Mouse (Mus musculus) midbrain, postnatal 0 days (tissue): ENCODE data around the gene E2f4. TPM values are rescaled to one million over a fixed set of nuclear protein-coding genes. Genes with fewer than 3 reads are reported as not detected.

Experiments
- ATAC-seq: fragments of 200-750 bp; cut with Nextera tagmentation; 2 replicates; pipeline ENCODE4 v1.8.0; 2017; ENCODE audit warnings: moderate number of reproducible peaks, mild to moderate bottlenecking, moderate TSS enrichment, moderate library complexity; ENCODE audit not compliant: low FRiP score
- DNase-seq: peaks from one replicate; pipeline ENCODE4 v3.0.0-alpha.2; 2015; ENCODE audit warnings: low spot score
- H3K27ac ChIP-seq: fragments of 300-500 bp; sonication (generic); 2 replicates; pipeline ENCODE4 v1.5.1; 2014; ENCODE audit warnings: low read depth, mild to moderate bottlenecking, low read length, mixed read lengths
- H3K27me3 ChIP-seq: fragments of 300-500 bp; sonication (generic); 2 replicates; pipeline ENCODE4 v1.6.1; 2014; ENCODE audit warnings: low read length, control low read depth, mixed read lengths; ENCODE audit not compliant: insufficient read depth
- H3K36me3 ChIP-seq: fragments of 300-500 bp; sonication (generic); 2 replicates; pipeline ENCODE4 v1.6.1; 2014; ENCODE audit warnings: low read length, control low read depth, mixed read lengths; ENCODE audit not compliant: insufficient read depth
- H3K4me1 ChIP-seq: fragments of 300-500 bp; sonication (generic); 2 replicates; pipeline ENCODE4 v1.6.1; 2014; ENCODE audit warnings: mild to moderate bottlenecking, control low read depth, antibody characterized with exemption, low read length, mixed read lengths; ENCODE audit not compliant: insufficient read depth
- H3K4me2 ChIP-seq: fragments of 300-500 bp; sonication (generic); 2 replicates; pipeline ENCODE4 v1.6.1; 2014; ENCODE audit warnings: low read depth, mild to moderate bottlenecking, low read length, mixed read lengths; ENCODE audit not compliant: poor library complexity, severe bottlenecking
- H3K4me3 ChIP-seq: fragments of 300-500 bp; sonication (generic); 2 replicates; pipeline ENCODE4 v1.5.1; 2014; ENCODE audit warnings: low read depth, mild to moderate bottlenecking, low read length, moderate library complexity
- H3K9ac ChIP-seq: fragments of 300-500 bp; sonication (generic); replicated peaks from 2 replicates; pipeline ENCODE4 v1.6.1; 2014; ENCODE audit warnings: mild to moderate bottlenecking, low read length, moderate library complexity, mixed read lengths; ENCODE audit not compliant: poor library complexity, severe bottlenecking
- H3K9me3 ChIP-seq: fragments of 300-500 bp; sonication (generic); 2 replicates; pipeline ENCODE4 v1.6.1; 2016; ENCODE audit warnings: low read length, control low read depth
- CTCF ChIP-seq: IDR thresholded peaks from 2 replicates; pipeline ENCODE4 v1.5.1; 2016; ENCODE audit warnings: antibody characterized with exemption, mild to moderate bottlenecking
- WGBS: fragments of 180-500 bp; shearing (Covaris S2); extraction: QIAGEN DNeasy Blood & Tissue Kit; methylation state at CpG from one replicate; pipeline ENCODE4 v1.1.7; 2014; 5-methylcytosine and 5-hydroxymethylcytosine counted together
- polyA plus RNA-seq: library from polyadenylated mRNA; unstranded; fragments of >200 nt; fragmentation: Nextera tagmentation; extraction: Ambion mirVana; gene quantifications from 2 replicates; pipeline ENCODE4 v1.2.1, GENCODE M21; 2015
- total RNA-seq: library from RNA; depleted of rRNA; stranded (reverse); fragments of >200 nt; gene quantifications from 2 replicates; pipeline ENCODE4 v1.2.3, GENCODE M21; 2014

Gene E2f4
- total and polyA plus RNA-seq, 2 experiments from 2014 or later = 29.1 to 35.7 TPM

DNA sequence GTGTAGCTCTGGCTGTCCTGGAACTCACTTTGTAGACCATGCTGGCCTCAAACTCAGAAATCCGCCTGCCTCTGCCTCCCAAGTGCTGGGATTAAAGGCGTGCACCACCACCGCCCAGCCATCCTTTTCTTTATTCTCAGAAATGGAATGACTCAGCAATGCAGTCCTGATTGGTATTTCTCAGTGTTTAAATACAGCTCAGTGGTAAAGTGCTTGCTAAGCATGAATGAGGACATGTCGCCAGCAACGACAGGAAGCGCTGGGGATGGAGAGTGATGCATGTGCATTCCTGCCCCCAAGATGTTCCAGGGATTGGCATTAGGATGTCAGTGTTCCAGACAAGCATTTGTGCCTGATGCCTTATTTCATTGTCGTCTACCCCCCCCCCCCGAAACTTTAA lies 5.9 kb downstream of the E2f4 start:
- H3K36me3 ChIP-seq = peaks cover 49% of the 10 kb centered on the region
- H3K27me3 ChIP-seq = no peaks in the 10 kb centered on the region
- peaks cover 15% of the 10 kb centered on the region; the same call in 1 of the 2 replicates for H3K4me1 ChIP-seq
- no peak for DNase-seq
- H3K9me3 ChIP-seq = no peaks in the 10 kb centered on the region
- H3K4me3 ChIP-seq = no peak overlapping the region
- H3K27ac ChIP-seq = no peak overlapping the region
- ATAC-seq = no peak
- TF ChIP-seq CTCF = no peak
- H3K4me2 ChIP-seq = no peak overlapping the region
- 89% methylated on average over 8 of the region's 8 CpGs for WGBS
- H3K9ac ChIP-seq = no peak overlapping the region

DNA sequence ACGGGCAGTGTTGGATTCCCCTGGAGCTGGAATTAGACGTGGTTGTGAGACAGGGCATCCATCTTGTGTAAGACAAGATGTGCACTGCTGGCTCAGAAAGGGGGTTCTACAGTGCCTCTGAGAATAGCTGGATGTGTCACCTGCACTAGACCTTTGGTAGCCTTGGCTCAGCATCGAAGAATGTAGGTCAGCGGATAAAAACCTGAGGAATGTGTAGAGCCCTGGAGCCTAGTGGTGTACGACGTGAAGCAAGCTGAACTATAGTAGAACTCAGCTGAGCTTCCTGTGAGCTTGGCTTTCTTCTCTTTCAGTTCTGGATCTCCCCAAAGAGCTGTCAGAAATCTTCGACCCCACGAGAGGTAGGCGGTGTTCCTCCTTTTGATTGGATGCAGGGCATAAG lies 6.4 kb downstream of the E2f4 start:
- no peak overlapping the region for H3K4me2 ChIP-seq
- H3K9me3 ChIP-seq = no peaks in the 10 kb centered on the region
- TF ChIP-seq CTCF = no peak
- peaks cover 10% of the 10 kb centered on the region; the same call in 1 of the 2 replicates for H3K4me1 ChIP-seq
- DNase-seq (no peak), ATAC-seq (no peak)
- no peaks in the 10 kb centered on the region for H3K27me3 ChIP-seq
- H3K27ac ChIP-seq = no peak overlapping the region
- H3K9ac ChIP-seq = 0 out of 2 replicates have a peak overlapping the region, but pooled peaks have one; percentile 8
- H3K36me3 ChIP-seq = peaks cover 52% of the 10 kb centered on the region
- H3K4me3 ChIP-seq = no peak overlapping the region
- WGBS = 86% methylated on average over 9 of the region's 9 CpGs

DNA sequence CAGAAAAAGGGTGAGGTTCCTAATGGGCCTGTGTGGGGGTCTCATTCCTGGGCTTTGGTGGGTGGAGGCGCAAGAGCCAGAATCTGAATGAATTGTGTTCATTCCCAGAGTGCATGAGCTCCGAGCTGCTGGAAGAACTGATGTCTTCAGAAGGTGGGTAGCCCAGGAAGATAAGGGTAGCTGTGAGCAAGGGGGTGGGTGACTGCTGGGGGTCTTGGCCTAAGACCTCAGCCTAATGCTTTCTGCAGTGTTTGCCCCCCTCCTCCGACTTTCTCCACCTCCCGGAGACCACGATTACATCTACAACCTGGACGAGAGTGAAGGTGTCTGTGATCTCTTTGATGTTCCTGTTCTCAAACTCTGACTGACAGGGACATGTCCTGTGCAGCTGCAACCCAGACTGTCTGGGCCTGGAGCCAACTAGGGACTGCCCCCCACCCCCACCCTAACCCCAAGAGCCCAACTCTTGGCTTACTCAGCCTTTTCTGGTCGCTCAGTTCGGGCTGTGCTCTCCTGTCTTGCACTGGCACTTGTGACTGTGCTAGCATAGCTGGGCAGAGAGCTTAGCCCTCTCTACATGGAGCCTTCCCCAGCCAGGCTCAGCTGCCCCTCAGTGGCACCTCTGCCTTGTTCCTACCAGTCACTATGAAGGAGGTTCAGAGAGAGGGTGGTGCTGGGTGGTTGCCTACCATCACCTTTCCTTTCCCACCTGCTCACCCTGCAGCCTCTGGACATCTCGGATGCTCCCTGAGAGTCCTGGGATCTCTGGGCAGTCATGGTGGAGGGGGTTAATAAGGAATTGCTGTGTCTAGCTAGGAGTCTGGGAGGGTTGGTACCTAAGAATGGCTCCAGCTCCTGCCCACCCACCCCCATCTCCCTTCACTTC lies 7.1 kb downstream of the E2f4 start:
- no peaks in the 10 kb centered on the region for H3K9me3 ChIP-seq
- DNase-seq (no peak), ATAC-seq (no peak)
- no peaks in the 10 kb centered on the region for H3K27me3 ChIP-seq
- H3K27ac ChIP-seq = no peak overlapping the region
- H3K4me1 ChIP-seq = peaks cover 9% of the 10 kb centered on the region; the same call in 1 of the 2 replicates
- 0 out of 2 replicates have a peak overlapping the region, but pooled peaks have one; percentile 8 for H3K9ac ChIP-seq
- TF ChIP-seq CTCF = no peak
- H3K4me3 ChIP-seq = no peak overlapping the region
- no peak overlapping the region for H3K4me2 ChIP-seq
- H3K36me3 ChIP-seq = peaks cover 52% of the 10 kb centered on the region
- WGBS = 64% methylated on average over 9 of the region's 9 CpGs

DNA sequence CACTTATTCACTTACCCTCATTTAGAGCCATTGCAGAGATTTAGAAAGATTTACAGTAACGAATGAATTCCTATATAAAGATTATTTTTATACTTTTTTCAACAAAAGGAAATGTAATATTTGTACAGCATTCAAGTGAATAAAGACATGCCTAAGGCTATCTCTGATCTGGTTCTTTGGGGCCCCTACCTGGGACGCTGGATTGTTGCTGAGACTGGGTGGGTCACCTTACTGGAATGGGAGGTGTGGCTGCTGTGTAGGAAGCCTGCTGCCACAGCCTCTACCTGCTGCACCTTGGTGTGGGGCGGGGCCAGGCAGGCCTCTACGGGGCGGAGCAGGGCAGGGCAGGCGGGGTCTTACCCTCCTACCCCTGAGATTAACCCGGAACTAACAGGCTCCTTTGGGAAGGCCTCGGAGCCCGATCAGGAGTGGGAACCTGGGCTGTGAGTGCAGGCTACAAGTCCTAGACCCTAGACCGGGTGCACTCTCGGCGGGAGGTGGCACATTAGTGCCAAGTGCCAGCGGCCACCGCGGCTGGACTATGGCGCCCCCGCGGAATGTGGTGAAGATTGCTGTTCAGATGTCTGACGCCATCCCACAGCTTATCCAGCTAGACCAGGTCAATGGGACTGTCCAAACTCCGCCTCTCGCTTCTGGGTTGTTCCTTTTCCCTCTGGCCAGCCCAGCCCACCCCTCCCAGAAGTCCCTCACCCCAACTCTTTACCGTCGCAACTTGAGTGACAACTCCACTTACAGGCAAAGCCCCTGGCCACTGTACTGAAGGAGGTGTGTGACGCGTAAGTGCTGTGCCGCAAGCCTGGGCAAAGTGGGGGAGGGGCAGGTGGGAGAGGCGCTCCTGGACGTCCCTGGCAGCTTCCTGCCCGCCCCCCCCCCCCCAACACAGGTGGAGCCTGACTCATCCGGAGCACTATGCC lies 8.0 kb downstream of the E2f4 start, which contains the start of gene Elmo3:
Gene Elmo3 (plus strand): TSS at position 391 of the 935 bp plus-strand sequence.
- H3K4me1 ChIP-seq = peaks cover 9% of the 10 kb centered on the region; the same call in 1 of the 2 replicates
- peak within 1 kb of the TSS; percentile 44 for H3K9ac ChIP-seq
- TF ChIP-seq CTCF = peak; percentile 28; the same call in 1 of the 2 replicates
- peak; percentile 55 for DNase-seq
- H3K9me3 ChIP-seq = no peaks in the 10 kb centered on the region
- H3K36me3 ChIP-seq = peaks cover 53% of the 10 kb centered on the region
- no peak within 1 kb of the TSS for H3K27ac ChIP-seq
- H3K4me3 ChIP-seq = peak within 1 kb of the TSS; percentile 10; the same call in 1 of the 2 replicates
- 9% methylated on average over 30 of the region's 30 CpGs for WGBS
- peak; percentile 51 for ATAC-seq
- no peaks in the 10 kb centered on the region for H3K27me3 ChIP-seq
- peak within 1 kb of the TSS; percentile 47 for H3K4me2 ChIP-seq

DNA sequence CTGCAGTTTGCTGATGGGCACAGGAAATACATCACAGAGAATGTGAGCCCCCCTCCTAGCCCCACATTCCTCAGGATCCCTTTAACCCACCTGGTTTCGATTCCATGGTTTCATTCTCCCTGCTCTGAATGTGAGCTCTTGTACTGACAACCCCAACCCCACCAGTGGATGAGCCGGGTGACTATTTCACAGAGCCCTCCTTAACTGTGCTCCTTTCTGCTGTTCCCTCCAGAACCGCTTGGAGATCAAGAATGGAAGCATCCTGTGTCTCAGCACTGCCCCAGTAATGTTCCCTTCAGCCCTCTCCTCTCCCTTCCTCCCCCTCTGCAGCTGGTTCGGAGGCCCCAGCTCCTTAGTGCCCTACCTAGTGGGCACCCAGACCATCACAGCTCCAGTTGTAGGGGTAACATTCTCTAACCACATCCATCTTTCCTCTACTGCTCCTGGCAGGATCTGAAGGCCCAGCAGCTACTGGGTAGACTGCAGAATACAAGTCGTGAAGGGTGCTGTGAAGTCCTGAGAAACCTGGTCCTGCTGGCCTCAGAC lies 8.8 kb downstream of the E2f4 start:
- DNase-seq = no peak
- Histone ChIP-seq H3K4me1 (peaks cover 9% of the 10 kb centered on the region; the same call in 1 of the 2 replicates), H3K4me2 (peak overlapping the region; percentile 47), H3K9me3 (no peaks in the 10 kb centered on the region), H3K4me3 (no peak overlapping the region), H3K36me3 (peaks cover 48% of the 10 kb centered on the region), H3K27me3 (no peaks in the 10 kb centered on the region), H3K9ac (peak overlapping the region; percentile 44; the same call in 1 of the 2 replicates), H3K27ac (no peak overlapping the region)
- TF ChIP-seq CTCF = no peak
- WGBS = 59% methylated on average over 5 of the region's 5 CpGs
- ATAC-seq = peak; percentile 15; the same call in 1 of the 2 replicates
